Mouse (Mus musculus) testis, postnatal 14 days (tissue): Measurements from ENCODE around the gene Cnpy2.

ENCODE experiments used
- DNase-seq: peaks from one replicate; pipeline ENCODE4 v3.0.0; 2021; ENCODE audit warnings: low spot score

Cnpy2 gene

GRCm38 (mm10) chr10:128368402-128369217 is 46.4 kb downstream of the Cnpy2 start, which contains the start of gene Coq10a:
TSS of gene Coq10a (minus strand) at chr10:128368997.
- DNase-seq: peak; percentile 89

- DNase-seq: no peak
Observed at GRCm38 (mm10) chr10:128369218-128369543, 46.9 kb downstream of the Cnpy2 start.

- no peak for DNase-seq
Observed at GRCm38 (mm10) chr10:128369599-128369998, 47.3 kb downstream of the Cnpy2 start.

GRCm38 (mm10) chr10:128370021-128370420 is 47.8 kb downstream of the Cnpy2 start:
- DNase-seq: no peak

- no peak for DNase-seq
Observed at GRCm38 (mm10) chr10:128370601-128371000, 48.3 kb downstream of the Cnpy2 start.

GRCm38 (mm10) chr10:128372142-128372541 is 49.9 kb downstream of the Cnpy2 start:
- DNase-seq: no peak

GRCm38 (mm10) chr10:128372989-128373748 is 50.9 kb downstream of the Cnpy2 start:
- no peak for DNase-seq

- peak; percentile 53 for DNase-seq
Observed at GRCm38 (mm10) chr10:128374393-128374792, 52.1 kb downstream of the Cnpy2 start.

GRCm38 (mm10) chr10:128376099-128376454 is 53.8 kb downstream of the Cnpy2 start:
- no peak for DNase-seq

- peak; percentile 81 for DNase-seq
Observed at GRCm38 (mm10) chr10:128376455-128377211, 54.4 kb downstream of the Cnpy2 start, which contains the start of gene Ankrd52. TSS of gene Ankrd52 (plus strand) at chr10:128377115.
